Mouse (Mus musculus): Measurements from ENCODE around the gene Ebp.

- TF ChIP-seq POLR2A (IDR thresholded peaks at IDR 0.05; ENCODE audit: control insufficient read depth, extremely low read depth, insufficient read depth, low read length, poor library complexity) (no peak), CTCF (IDR thresholded peaks at IDR 0.05; ENCODE audit: borderline replicate concordance, control insufficient read depth, extremely low read depth, insufficient read depth, low read length, poor library complexity) (no peak)
Measured at GRCm38 (mm10) chrX:8206015-8206693, 12.8 kb upstream of the Ebp start, which contains the start of gene Porcn.
